Mouse (Mus musculus) left cerebral cortex, postnatal 25 days (tissue): ENCODE results near the gene BC048507. TPM values are rescaled to one million over a fixed set of nuclear protein-coding genes. Genes with fewer than 3 reads are reported as not detected.
"Not testable (repeated sequence)": the region's sequence is repeated elsewhere in the genome, so short reads cannot be mapped to it uniquely, and the experiment has no call there.

Experiments
- DNase-seq, 2 experiments: peaks; one replicate each; pipeline ENCODE4 v3.0.0; 2022; ENCODE audit warnings: low spot score in 2 of 2, mixed read lengths in 1 of 2
- intact Hi-C: fragments of 180-260 bp; cut with DNase I; formaldehyde crosslinking; loops from one replicate; pipeline ENCODE4 v1.15.1; 2025
- total RNA-seq, 2 experiments: library from RNA; stranded (reverse); gene quantifications; 2 replicates each; pipeline ENCODE4 v1.2.3; 2021

Gene BC048507
- not detected for total RNA-seq

- intact Hi-C loops = loop anchor here (10.0 kb wide), 1 partner anchor 702 kb away; no protein-coding TSS in a partner anchor
- DNase-seq = no peak
Observed at GRCm38 (mm10) chr13:67863026-67863425, at the start of gene BC048507. TSS of gene BC048507 (plus strand) at chr13:67863326.

- DNase-seq = peak; percentile 76 to 91
Observed at GRCm38 (mm10) chr13:67813710-67814660, 49.1 kb upstream of the BC048507 start, which contains the start of gene Zfp273. TSS of gene Zfp273 (plus strand) at chr13:67813740.

GRCm38 (mm10) chr13:67818636-67819035 lies 44.5 kb upstream of the BC048507 start:
- DNase-seq = no peak
- intact Hi-C loops = loop anchor here (10.0 kb wide), 1 partner anchor 94 kb away; the partner anchor contains the start of gene Zfp65

More at GRCm38 (mm10) chr13:67813710-67814660, 49.1 kb upstream of the BC048507 start, which contains the start of gene Zfp273:
- intact Hi-C loops = loop anchor here (2.0 to 10.0 kb wide), 3 partner anchors 37 to 89 kb away; partner anchors contain the start of genes Zfp493, Zfp65 and Zfp85

GRCm38 (mm10) chr13:67830911-67831336 lies 32.2 kb upstream of the BC048507 start, which contains the start of gene Gm10037:
TSS of gene Gm10037 (plus strand) at chr13:67831106.
- DNase-seq = peak; percentile 79 to 87
- intact Hi-C loops = no loop called here

- DNase-seq, intact Hi-C loops: not testable (repeated sequence)
Observed at GRCm38 (mm10) chr13:67833137-67833536, 30.0 kb upstream of the BC048507 start.

- no peak for DNase-seq
- intact Hi-C loops = loop anchor here (5.0 kb wide), 2 partner anchors 116 to 206 kb away; partner anchors contain the start of genes Gm49345, Zfp65 and Zfp729a
Observed at GRCm38 (mm10) chr13:67843775-67844118, 19.4 kb upstream of the BC048507 start.

- intact Hi-C loops = loop anchor here (5.0 kb wide), 2 partner anchors 117 to 207 kb away; partner anchors contain the start of genes Gm49345, Zfp65 and Zfp729a
- DNase-seq = peak; percentile 71 to 72
Observed at GRCm38 (mm10) chr13:67844119-67844852, 18.8 kb upstream of the BC048507 start.

- intact Hi-C loops = loop anchor here (5.0 kb wide), 2 partner anchors 118 to 208 kb away; partner anchors contain the start of genes Gm49345, Zfp65 and Zfp729a
- no peak for DNase-seq
Observed at GRCm38 (mm10) chr13:67844853-67845194, 18.3 kb upstream of the BC048507 start.

- DNase-seq = no peak
- intact Hi-C loops = no loop called here
Observed at GRCm38 (mm10) chr13:67850361-67850760, 12.8 kb upstream of the BC048507 start.

GRCm38 (mm10) chr13:67853130-67853529 lies 10.0 kb upstream of the BC048507 start:
- intact Hi-C loops = no loop called here
- DNase-seq = no peak

GRCm38 (mm10) chr13:67853983-67854382 lies 9.1 kb upstream of the BC048507 start:
- intact Hi-C loops = no loop called here
- no peak for DNase-seq

- intact Hi-C loops = no loop called here
- no peak for DNase-seq
Observed at GRCm38 (mm10) chr13:67857317-67857716, 5.8 kb upstream of the BC048507 start.

GRCm38 (mm10) chr13:67862508-67862907 lies 618 bp upstream of the BC048507 start:
- DNase-seq = no peak
- intact Hi-C loops = loop anchor here (10.0 kb wide), 1 partner anchor 702 kb away; no protein-coding TSS in a partner anchor

GRCm38 (mm10) chr13:67864764-67865350 lies 1.7 kb downstream of the BC048507 start:
- intact Hi-C loops = loop anchor here (10.0 kb wide), 1 partner anchor 700 kb away; no protein-coding TSS in a partner anchor
- no peak for DNase-seq

- DNase-seq = no peak
- intact Hi-C loops = loop anchor here (10.0 kb wide), 1 partner anchor 697 kb away; no protein-coding TSS in a partner anchor
Observed at GRCm38 (mm10) chr13:67867899-67868298, 4.8 kb downstream of the BC048507 start.

GRCm38 (mm10) chr13:67876049-67876698 lies 13.0 kb downstream of the BC048507 start:
- intact Hi-C loops, DNase-seq: not testable (repeated sequence)

- intact Hi-C loops = no loop called here
- DNase-seq = no peak
Observed at GRCm38 (mm10) chr13:67876699-67877254, 13.7 kb downstream of the BC048507 start.

- intact Hi-C loops = no loop called here
- no peak for DNase-seq
Observed at GRCm38 (mm10) chr13:67883966-67884365, 20.8 kb downstream of the BC048507 start.
